Mouse (Mus musculus): ENCODE measurements around the gene Myo15b. TPM values are rescaled to one million over a fixed set of nuclear protein-coding genes. Genes with fewer than 3 reads are reported as not detected.

Myo15b gene
- polyA plus RNA-seq (2012; rRNA removed): 539 and 1,655 TPM in 2 replicates

GRCm38 (mm10) chr11:115858354-115858753 lies at the start of gene Myo15b:
Gene Myo15b (plus strand): TSS chr11:115858406.
- H3K27ac ChIP-seq (ENCODE audit: insufficient read depth, low read depth, low read length): no peak within 1 kb of the TSS
- peaks cover 7% of the 10 kb centered on the region for H3K27me3 ChIP-seq (ENCODE audit: control insufficient read depth, insufficient read depth, low read length)
- peaks cover 10% of the 10 kb centered on the region for H3K4me1 ChIP-seq (ENCODE audit: control insufficient read depth, insufficient read depth, insufficient read length, low read length)
- 45% methylated on average over 27 of the region's 27 CpGs for WGBS
- no peak for TF ChIP-seq CTCF (IDR thresholded peaks at IDR 0.05; ENCODE audit: extremely low read depth, insufficient read length, insufficient replicate concordance, low read depth, low read length)
- peaks cover 27% of the 10 kb centered on the region for H3K36me3 ChIP-seq (ENCODE audit: control insufficient read depth, insufficient read depth, low read length)
- H3K4me3 ChIP-seq (ENCODE audit: low read depth, low read length): peak within 1 kb of the TSS; percentile 62

- TF ChIP-seq CTCF (IDR thresholded peaks at IDR 0.05; ENCODE audit: extremely low read depth, insufficient read length, insufficient replicate concordance, low read depth, low read length) (no peak), POLR2A (IDR thresholded peaks at IDR 0.05; ENCODE audit: low read depth, low read length) (no peak)
- peaks cover 26% of the 10 kb centered on the region for H3K4me1 ChIP-seq (ENCODE audit: control insufficient read depth, insufficient read depth, insufficient read length, low read length)
- WGBS: 59% methylated on average over 10 of the region's 10 CpGs
- no peak overlapping the region; the same call in 1 of the 2 replicates for H3K4me3 ChIP-seq (ENCODE audit: low read depth, low read length)
- no peaks in the 10 kb centered on the region for H3K27me3 ChIP-seq (ENCODE audit: control insufficient read depth, insufficient read depth, low read length)
- H3K36me3 ChIP-seq (ENCODE audit: control insufficient read depth, insufficient read depth, low read length): peaks cover 50% of the 10 kb centered on the region
- H3K27ac ChIP-seq (ENCODE audit: insufficient read depth, low read depth, low read length): peak overlapping the region; percentile 29; the same call in 1 of the 2 replicates
Measured at GRCm38 (mm10) chr11:115808696-115809310, 49.4 kb upstream of the Myo15b start.

- H3K4me1 ChIP-seq (ENCODE audit: control insufficient read depth, insufficient read depth, insufficient read length, low read length): peaks cover 26% of the 10 kb centered on the region
- 69% methylated on average over 8 of the region's 8 CpGs for WGBS
Measured at GRCm38 (mm10) chr11:115809311-115809781, 48.9 kb upstream of the Myo15b start.

GRCm38 (mm10) chr11:115810377-115810776 lies 47.8 kb upstream of the Myo15b start:
- H3K4me1 ChIP-seq (ENCODE audit: control insufficient read depth, insufficient read depth, insufficient read length, low read length): peaks cover 30% of the 10 kb centered on the region
- H3K27ac ChIP-seq (ENCODE audit: insufficient read depth, low read depth, low read length): peak overlapping the region; percentile 57
- WGBS: 24% methylated on average over 14 of the region's 14 CpGs
- TF ChIP-seq POLR2A (IDR thresholded peaks at IDR 0.05; ENCODE audit: low read depth, low read length) (no peak), CTCF (IDR thresholded peaks at IDR 0.05; ENCODE audit: extremely low read depth, insufficient read length, insufficient replicate concordance, low read depth, low read length) (no peak)
- H3K4me3 ChIP-seq (ENCODE audit: low read depth, low read length): peak overlapping the region; percentile 94
- peaks cover 37% of the 10 kb centered on the region for H3K36me3 ChIP-seq (ENCODE audit: control insufficient read depth, insufficient read depth, low read length)
- H3K27me3 ChIP-seq (ENCODE audit: control insufficient read depth, insufficient read depth, low read length): no peaks in the 10 kb centered on the region

More at GRCm38 (mm10) chr11:115809311-115809781, 48.9 kb upstream of the Myo15b start:
- H3K27ac ChIP-seq (ENCODE audit: insufficient read depth, low read depth, low read length): peak overlapping the region; percentile 29; the same call in 1 of the 2 replicates
- H3K4me3 ChIP-seq (ENCODE audit: low read depth, low read length): no peak overlapping the region; the same call in 1 of the 2 replicates
- peaks cover 46% of the 10 kb centered on the region for H3K36me3 ChIP-seq (ENCODE audit: control insufficient read depth, insufficient read depth, low read length)
- no peak for TF ChIP-seq CTCF (IDR thresholded peaks at IDR 0.05; ENCODE audit: extremely low read depth, insufficient read length, insufficient replicate concordance, low read depth, low read length)
- no peak for TF ChIP-seq POLR2A (IDR thresholded peaks at IDR 0.05; ENCODE audit: low read depth, low read length)
- no peaks in the 10 kb centered on the region for H3K27me3 ChIP-seq (ENCODE audit: control insufficient read depth, insufficient read depth, low read length)

GRCm38 (mm10) chr11:115811381-115812093 lies 46.7 kb upstream of the Myo15b start:
- Histone ChIP-seq H3K4me3 (ENCODE audit: low read depth, low read length) (peak overlapping the region; percentile 94), H3K27ac (ENCODE audit: insufficient read depth, low read depth, low read length) (no peak overlapping the region), H3K4me1 (ENCODE audit: control insufficient read depth, insufficient read depth, insufficient read length, low read length) (peaks cover 30% of the 10 kb centered on the region), H3K27me3 (ENCODE audit: control insufficient read depth, insufficient read depth, low read length) (no peaks in the 10 kb centered on the region), H3K36me3 (ENCODE audit: control insufficient read depth, insufficient read depth, low read length) (peaks cover 30% of the 10 kb centered on the region)
- 58% methylated on average over 20 of the region's 20 CpGs for WGBS
- no peak for TF ChIP-seq CTCF (IDR thresholded peaks at IDR 0.05; ENCODE audit: extremely low read depth, insufficient read length, insufficient replicate concordance, low read depth, low read length)
- no peak for TF ChIP-seq POLR2A (IDR thresholded peaks at IDR 0.05; ENCODE audit: low read depth, low read length)

DNA sequence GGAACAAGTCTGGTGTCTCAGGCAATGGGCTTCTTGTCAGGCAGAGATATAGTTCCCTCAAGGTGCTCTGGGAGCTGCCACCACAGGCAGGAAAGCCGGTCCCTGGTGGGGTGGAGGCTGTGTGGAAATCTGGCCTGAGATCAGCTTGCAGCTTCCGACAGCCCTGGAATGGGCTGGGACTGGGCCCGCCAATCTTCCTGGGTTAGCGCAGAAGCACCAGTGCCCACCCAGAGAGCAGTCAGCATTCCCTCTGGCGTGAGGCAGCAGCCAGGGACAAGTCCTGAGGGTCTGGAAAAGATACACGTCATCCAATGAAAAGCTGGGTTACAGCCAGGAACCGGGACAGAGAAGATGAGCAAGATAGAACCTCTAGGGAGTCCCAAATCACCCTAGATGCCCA lies 46.1 kb upstream of the Myo15b start:
- peaks cover 30% of the 10 kb centered on the region for H3K4me1 ChIP-seq (ENCODE audit: control insufficient read depth, insufficient read depth, insufficient read length, low read length)
- peak overlapping the region; percentile 60; the same call in 1 of the 2 replicates for H3K27ac ChIP-seq (ENCODE audit: insufficient read depth, low read depth, low read length)
- no peaks in the 10 kb centered on the region for H3K27me3 ChIP-seq (ENCODE audit: control insufficient read depth, insufficient read depth, low read length)
- TF ChIP-seq POLR2A (IDR thresholded peaks at IDR 0.05; ENCODE audit: low read depth, low read length) (no peak), CTCF (IDR thresholded peaks at IDR 0.05; ENCODE audit: extremely low read depth, insufficient read length, insufficient replicate concordance, low read depth, low read length) (no peak)
- peaks cover 28% of the 10 kb centered on the region for H3K36me3 ChIP-seq (ENCODE audit: control insufficient read depth, insufficient read depth, low read length)
- WGBS: 22% methylated on average over 7 of the region's 7 CpGs
- peak overlapping the region; percentile 94 for H3K4me3 ChIP-seq (ENCODE audit: low read depth, low read length)
